Mouse (Mus musculus) forebrain, embryonic 11.5 days (tissue): ENCODE measurements at regions not wholly inside any gene's neighbourhood (a gene's known extent, or its start where the extent isn't known, plus 50 kb on each side); places are given as distances from the start of the nearest gene placed in this dataset.

Source experiments
- ATAC-seq: fragments of 200-750 bp; cut with Nextera tagmentation; replicated peaks from 2 replicates; pipeline ENCODE4 v1.8.0; 2017; ENCODE audit warnings: moderate TSS enrichment; ENCODE audit not compliant: low FRiP score
- DNase-seq: peaks from one replicate; pipeline ENCODE4 v3.0.0-alpha.2; 2017; ENCODE audit warnings: low spot score
- H3K27ac ChIP-seq: fragments of 300-500 bp; sonication (generic); 2 replicates; pipeline ENCODE4 v1.5.1; 2014; ENCODE audit warnings: low read depth, low read length
- H3K27me3 ChIP-seq: fragments of 300-500 bp; sonication (generic); 2 replicates; pipeline ENCODE4 v1.6.1; 2014; ENCODE audit warnings: mild to moderate bottlenecking, low read length, mixed read lengths; ENCODE audit not compliant: control insufficient read depth, insufficient read depth
- H3K36me3 ChIP-seq: fragments of 300-500 bp; sonication (generic); 2 replicates; pipeline ENCODE4 v1.6.1; 2014; ENCODE audit warnings: mild to moderate bottlenecking, low read length, moderate library complexity, mixed read lengths; ENCODE audit not compliant: control insufficient read depth, insufficient read depth
- H3K4me1 ChIP-seq: fragments of 300-500 bp; sonication (generic); replicated peaks from 2 replicates; pipeline ENCODE4 v1.6.1; 2014; ENCODE audit warnings: low read length, mixed read lengths; ENCODE audit not compliant: control insufficient read depth, insufficient read depth
- H3K4me2 ChIP-seq: fragments of 300-500 bp; sonication (generic); 2 replicates; pipeline ENCODE4 v1.6.1; 2014; ENCODE audit warnings: low read depth, mild to moderate bottlenecking, low read length, moderate library complexity, mixed read lengths; ENCODE audit not compliant: severe bottlenecking
- H3K4me3 ChIP-seq: fragments of 300-500 bp; sonication (generic); 2 replicates; pipeline ENCODE4 v1.5.1; 2014; ENCODE audit warnings: low read depth, low read length
- H3K9ac ChIP-seq: fragments of 300-500 bp; sonication (generic); 2 replicates; pipeline ENCODE4 v1.6.1; 2014; ENCODE audit warnings: low read length
- H3K9me3 ChIP-seq: fragments of 300-500 bp; sonication (generic); 2 replicates; pipeline ENCODE4 v1.6.1; 2016; ENCODE audit warnings: low read length, mixed read lengths; ENCODE audit not compliant: control insufficient read depth
- WGBS: fragments of 180-500 bp; shearing (Covaris S2); extraction: QIAGEN DNeasy Blood & Tissue Kit; methylation state at CpG from one replicate; pipeline ENCODE4 v1.1.7; 2014; 5-methylcytosine and 5-hydroxymethylcytosine counted together

GRCm38 (mm10) chr10:96787572-96787946 lies 170.8 kb downstream of the Btg1 start:
- no peak for ATAC-seq

GRCm38 (mm10) chr10:96788352-96789016 lies 171.7 kb downstream of the Btg1 start:
- no peak for DNase-seq
- Histone ChIP-seq H3K4me3 (no peak overlapping the region), H3K27me3 (no peaks in the 10 kb centered on the region), H3K9me3 (no peaks in the 10 kb centered on the region), H3K4me2 (no peak overlapping the region), H3K36me3 (no peaks in the 10 kb centered on the region), H3K9ac (no peak overlapping the region), H3K27ac (no peak overlapping the region), H3K4me1 (no peaks in the 10 kb centered on the region)
- WGBS: 81% methylated on average over 8 of the region's 8 CpGs
- ATAC-seq: no peak

More at GRCm38 (mm10) chr10:96787572-96787946, 170.8 kb downstream of the Btg1 start:
- DNase-seq: no peak
- Histone ChIP-seq H3K4me3 (no peak overlapping the region), H3K27ac (no peak overlapping the region), H3K4me2 (no peak overlapping the region), H3K36me3 (no peaks in the 10 kb centered on the region), H3K9me3 (no peaks in the 10 kb centered on the region), H3K9ac (no peak overlapping the region), H3K4me1 (no peaks in the 10 kb centered on the region), H3K27me3 (no peaks in the 10 kb centered on the region)
- WGBS: 91% methylated on average over 1 of the region's 1 CpGs

GRCm38 (mm10) chr10:96797116-96797515 lies 180.3 kb downstream of the Btg1 start:
- DNase-seq: no peak
- no peak overlapping the region for H3K4me2 ChIP-seq
- 83% methylated on average over 6 of the region's 6 CpGs for WGBS
- no peak overlapping the region for H3K4me3 ChIP-seq
- no peak overlapping the region for H3K9ac ChIP-seq
- no peaks in the 10 kb centered on the region for H3K9me3 ChIP-seq
- ATAC-seq: no peak
- no peaks in the 10 kb centered on the region for H3K27me3 ChIP-seq
- no peaks in the 10 kb centered on the region for H3K36me3 ChIP-seq
- no peak overlapping the region for H3K27ac ChIP-seq
- no peaks in the 10 kb centered on the region for H3K4me1 ChIP-seq

- Histone ChIP-seq H3K27me3 (no peaks in the 10 kb centered on the region), H3K4me3 (no peak overlapping the region), H3K27ac (no peak overlapping the region), H3K9me3 (no peaks in the 10 kb centered on the region), H3K9ac (no peak overlapping the region), H3K4me1 (no peaks in the 10 kb centered on the region), H3K4me2 (no peak overlapping the region), H3K36me3 (no peaks in the 10 kb centered on the region)
- WGBS: 88% methylated on average over 3 of the region's 3 CpGs
- no peak for DNase-seq
- ATAC-seq: no peak
Observed at GRCm38 (mm10) chr10:96800801-96801200, 184.0 kb downstream of the Btg1 start.

GRCm38 (mm10) chr10:96804030-96804784 lies 187.4 kb downstream of the Btg1 start:
- DNase-seq: no peak
- no peak overlapping the region for H3K4me3 ChIP-seq
- no peak overlapping the region for H3K4me2 ChIP-seq
- H3K9ac ChIP-seq: no peak overlapping the region
- no peaks in the 10 kb centered on the region for H3K27me3 ChIP-seq
- H3K36me3 ChIP-seq: no peaks in the 10 kb centered on the region
- H3K27ac ChIP-seq: no peak overlapping the region
- no peaks in the 10 kb centered on the region for H3K9me3 ChIP-seq
- H3K4me1 ChIP-seq: no peaks in the 10 kb centered on the region
- WGBS: 61% methylated on average over 7 of the region's 7 CpGs
- no peak for ATAC-seq

- Histone ChIP-seq H3K27ac (no peak overlapping the region), H3K9me3 (no peaks in the 10 kb centered on the region), H3K4me2 (no peak overlapping the region), H3K36me3 (no peaks in the 10 kb centered on the region), H3K4me3 (no peak overlapping the region), H3K9ac (no peak overlapping the region), H3K27me3 (no peaks in the 10 kb centered on the region), H3K4me1 (no peaks in the 10 kb centered on the region)
- no peak for DNase-seq
- no peak for ATAC-seq
- 83% methylated on average over 5 of the region's 7 CpGs for WGBS
Observed at GRCm38 (mm10) chr10:96806579-96806978, 189.8 kb downstream of the Btg1 start.

GRCm38 (mm10) chr10:96821852-96822251 lies 205.0 kb downstream of the Btg1 start:
- 88% methylated on average over 1 of the region's 1 CpGs for WGBS
- no peak for DNase-seq
- H3K4me3 ChIP-seq: no peak overlapping the region
- no peaks in the 10 kb centered on the region for H3K9me3 ChIP-seq
- no peaks in the 10 kb centered on the region for H3K36me3 ChIP-seq
- no peaks in the 10 kb centered on the region for H3K27me3 ChIP-seq
- no peak overlapping the region for H3K9ac ChIP-seq
- no peaks in the 10 kb centered on the region; the same call in 1 of the 2 replicates for H3K4me1 ChIP-seq
- no peak overlapping the region for H3K4me2 ChIP-seq
- no peak for ATAC-seq
- H3K27ac ChIP-seq: no peak overlapping the region

- no peak overlapping the region for H3K4me2 ChIP-seq
- WGBS: 80% methylated on average over 7 of the region's 7 CpGs
- no peak for ATAC-seq
- H3K9me3 ChIP-seq: no peaks in the 10 kb centered on the region
- H3K36me3 ChIP-seq: no peaks in the 10 kb centered on the region
- H3K27me3 ChIP-seq: no peaks in the 10 kb centered on the region
- no peaks in the 10 kb centered on the region; the same call in 1 of the 2 replicates for H3K4me1 ChIP-seq
- no peak overlapping the region for H3K9ac ChIP-seq
- no peak overlapping the region for H3K4me3 ChIP-seq
- no peak for DNase-seq
- H3K27ac ChIP-seq: no peak overlapping the region
Observed at GRCm38 (mm10) chr10:96822344-96823335, 205.8 kb downstream of the Btg1 start.
